Mouse (Mus musculus) right cerebral cortex, postnatal 4 days (tissue): ENCODE measurements at regions not wholly inside any gene's neighbourhood (a gene's known extent, or its start where the extent isn't known, plus 50 kb on each side); places are given as distances from the start of the nearest gene placed in this dataset.

Experiments used
- DNase-seq: peaks from one replicate; pipeline ENCODE4 v3.0.0-alpha.2; 2022

DNA sequence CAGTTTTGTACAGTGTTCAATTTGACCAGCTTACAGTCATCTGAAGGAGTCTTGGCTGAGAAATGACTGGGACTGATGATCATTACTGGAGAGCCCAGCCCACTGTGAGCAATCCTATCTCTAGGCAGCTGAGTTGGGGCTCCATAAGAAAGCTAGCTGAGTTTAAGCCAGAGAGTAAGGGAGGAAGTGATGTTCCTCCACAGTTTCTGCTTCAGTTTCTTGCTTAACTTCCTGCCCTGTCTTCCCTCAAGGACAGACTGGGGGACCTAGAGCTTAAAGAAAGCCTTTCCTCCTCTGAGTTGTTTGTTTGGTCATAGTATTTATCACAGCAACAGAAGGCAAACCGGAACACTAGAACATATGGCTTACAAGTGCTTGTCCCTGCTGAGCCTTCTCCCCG is 70.8 kb upstream of the Med14 start:
- no peak for DNase-seq

DNA sequence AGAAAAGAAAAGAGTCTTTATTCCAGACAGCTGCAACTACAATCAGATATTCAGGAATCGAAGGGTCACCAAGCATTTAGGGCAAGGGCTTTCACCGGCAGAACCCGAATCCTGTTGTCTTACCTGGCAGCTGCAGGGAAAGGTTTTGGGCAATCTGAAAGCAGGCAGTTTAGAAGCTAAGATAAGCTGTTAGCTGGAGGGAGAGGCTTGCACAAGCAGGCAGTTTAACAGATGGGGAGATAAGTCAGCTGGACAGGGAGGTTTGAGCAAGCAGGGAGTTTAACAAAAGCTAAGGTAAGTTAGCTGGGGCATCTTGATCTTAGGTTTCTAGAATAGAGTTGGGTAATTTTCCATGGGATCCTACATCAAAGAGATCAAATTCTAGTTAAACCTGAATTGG is 67.3 kb upstream of the Med14 start:
- no peak for DNase-seq

DNA sequence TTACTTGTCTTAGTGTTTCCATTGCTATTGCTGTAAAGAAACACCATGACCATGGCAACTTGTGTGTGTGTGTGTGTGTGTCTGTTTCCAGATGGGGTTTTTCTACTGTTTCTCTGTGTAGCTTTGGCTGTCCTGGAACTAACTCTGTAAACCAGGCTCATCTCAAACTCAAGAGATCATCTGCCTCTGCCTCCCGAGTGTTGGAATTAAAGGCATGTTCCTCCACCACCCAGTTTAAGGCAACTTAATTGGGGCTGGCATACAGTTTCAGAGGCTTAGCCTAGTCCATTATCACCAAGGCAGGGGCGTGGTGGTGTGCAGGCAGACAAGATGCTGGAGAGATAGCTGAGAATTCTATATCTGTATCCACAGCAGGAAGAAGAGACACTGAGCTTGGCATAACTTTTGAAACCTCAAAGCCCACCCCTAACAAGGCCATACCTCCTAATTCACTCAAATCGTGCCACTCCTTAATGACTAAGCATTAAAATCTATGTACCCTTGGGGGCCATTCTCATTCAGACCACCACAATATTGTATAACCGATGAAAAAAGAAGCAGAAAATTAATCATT is 65.5 kb upstream of the Med14 start:
- no peak for DNase-seq

DNA sequence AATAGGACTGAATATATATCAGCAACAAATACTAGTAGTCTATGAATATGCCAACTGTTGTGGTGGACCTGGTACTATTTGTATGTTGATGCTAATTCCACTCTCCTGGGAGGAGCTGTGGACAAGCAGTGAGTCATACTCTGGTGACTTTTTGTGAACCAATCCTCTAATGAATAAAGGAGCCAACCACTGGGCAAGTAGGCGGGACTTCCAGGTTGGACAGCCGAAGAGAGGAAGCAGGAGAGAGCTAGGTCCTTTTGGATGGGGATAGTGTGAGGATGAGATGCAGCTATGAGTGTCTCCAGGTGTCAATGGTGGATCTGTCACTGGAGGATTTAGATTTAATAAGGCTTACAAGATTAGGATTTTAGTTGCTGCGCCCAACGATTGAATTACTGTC is 64.8 kb upstream of the Med14 start:
- DNase-seq = no peak

DNA sequence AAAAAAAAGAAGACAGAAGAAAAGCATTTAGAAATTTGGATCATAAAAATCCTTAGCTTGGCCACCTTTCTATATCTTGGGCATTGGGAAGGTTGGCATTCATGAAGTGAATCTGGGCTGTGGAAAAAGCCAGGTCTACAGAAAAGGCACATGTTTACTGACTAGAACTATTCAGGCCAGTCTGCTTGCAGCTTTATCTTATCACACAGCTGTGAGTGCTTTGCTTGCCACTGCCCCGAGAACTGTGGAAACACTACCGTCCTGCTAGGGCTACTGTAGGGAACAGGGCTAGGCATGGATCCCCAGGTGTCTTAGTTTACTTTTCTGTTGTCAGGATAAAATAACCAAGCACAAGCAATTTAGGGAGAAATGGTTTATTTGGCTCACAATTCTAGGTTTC is 63.4 kb upstream of the Med14 start:
- DNase-seq = no peak

DNA sequence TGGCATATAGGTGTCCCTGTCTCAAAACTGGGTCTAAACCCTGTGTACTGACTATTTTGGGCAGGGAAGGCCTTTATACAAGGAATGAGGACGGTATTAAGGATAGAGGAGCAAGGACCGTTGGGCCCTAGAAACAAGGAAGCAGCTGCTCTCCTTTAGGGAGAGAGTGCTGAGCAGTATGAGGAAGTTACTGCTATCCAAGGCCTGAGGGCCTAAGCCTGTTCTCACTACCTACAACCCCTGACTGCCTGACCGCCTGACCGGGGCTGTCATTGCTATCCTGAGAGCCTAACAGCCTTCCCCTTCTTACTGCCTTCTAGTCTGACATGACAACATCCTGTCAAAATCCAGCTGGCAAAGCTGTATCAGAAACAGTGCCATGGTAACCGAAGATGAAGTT is 62.6 kb upstream of the Med14 start:
- no peak for DNase-seq

DNA sequence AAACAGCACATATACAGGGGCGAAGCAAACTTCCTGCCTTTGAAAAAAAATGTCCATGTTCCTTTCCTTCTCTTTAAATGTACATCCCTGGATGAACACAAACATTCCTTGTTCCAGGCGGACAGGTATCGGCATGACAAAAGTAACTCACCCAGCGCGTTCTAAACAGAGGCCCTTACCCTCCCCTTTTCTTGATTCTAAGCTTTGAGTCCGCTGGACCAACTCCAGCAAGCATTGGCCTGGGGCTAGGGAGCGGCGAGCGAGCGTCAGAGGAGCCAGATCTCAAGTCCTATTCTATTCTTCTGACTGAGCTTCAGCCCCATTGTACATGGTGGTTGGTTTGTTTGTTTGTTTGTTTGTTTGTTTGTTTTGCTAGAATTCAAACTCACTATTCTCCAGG is 60.9 kb upstream of the Med14 start:
- no peak for DNase-seq

DNA sequence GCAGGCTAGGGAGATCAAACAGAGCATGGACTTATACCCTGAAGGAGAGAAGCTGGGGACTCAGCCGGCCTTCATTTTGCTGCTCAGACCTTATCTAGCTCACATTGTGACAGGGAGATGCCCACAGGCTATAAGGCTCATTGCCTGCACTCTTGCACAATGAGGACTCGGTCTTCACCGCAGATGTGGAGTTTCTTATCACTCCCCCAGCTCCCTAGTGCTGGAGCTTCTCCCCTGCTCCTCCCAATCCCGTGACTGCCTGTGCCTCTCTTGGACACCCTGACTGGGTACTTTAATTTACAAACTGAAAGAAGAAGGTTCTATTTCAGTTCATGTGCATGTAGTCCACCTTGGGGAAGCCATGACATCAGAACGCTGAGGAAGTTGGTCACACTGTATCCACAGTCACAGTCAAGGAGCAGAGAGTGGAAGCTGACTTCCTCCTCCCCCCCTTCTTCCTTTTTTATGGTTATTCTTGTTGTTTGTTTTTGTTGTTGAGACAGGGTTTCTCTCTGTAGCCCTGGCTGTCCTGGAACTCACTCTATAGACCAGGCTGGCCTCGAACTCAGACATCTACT is 51.3 kb upstream of the Med14 start:
- no peak for DNase-seq
